14 mouse cellular contexts compared by ENCODE assay signal in genomic region chr10:70426373-70426772, GRCm38 (mm10). TPM values are rescaled to one million over a fixed set of nuclear protein-coding genes. Genes with fewer than 3 reads are reported as not detected.
A peak's percentile ranks its signal among the peaks of the same experiment; 100 is the strongest.
DNase-seq lines count a peak whose midpoint lies in the region; ATAC-seq and TF ChIP-seq lines count a peak whose summit lies in the region.
"Had no signal": no experiment of that assay in that cellular context is flagged by ENCODE, and none has a peak within 500 bp of the region (broad histone marks: within the 10 kb centered on the region; RNA-seq: fewer than 3 reads in every experiment).

No protein-coding gene starts in this region.

- 26% methylated on average over 3 of the region's 3 CpGs for WGBS in hindbrain, postnatal 0 days
- 45% methylated on average over 3 of the region's 3 CpGs for WGBS in hindbrain, embryonic 11.5 days

- no peaks in the 10 kb centered on the region for H3K27me3 ChIP-seq in hindbrain, postnatal 0 days (ENCODE audit: insufficient read depth, low read length)
- no peaks in the 10 kb centered on the region for H3K27me3 ChIP-seq in hindbrain, embryonic 11.5 days (ENCODE audit: control insufficient read depth, insufficient read depth, low read length)

- no peaks in the 10 kb centered on the region for H3K36me3 ChIP-seq in hindbrain, postnatal 0 days (ENCODE audit: insufficient read depth, low read length)
- no peaks in the 10 kb centered on the region for H3K36me3 ChIP-seq in hindbrain, embryonic 11.5 days (ENCODE audit: control insufficient read depth, insufficient read depth, low read length)

- DNase-seq in hindbrain, postnatal 0 days (ENCODE audit: low spot score), result peak; percentile 13
- no peak for DNase-seq in hindbrain, embryonic 11.5 days (ENCODE audit: low spot score)
- peak; percentile 56 for DNase-seq in Muller cell, postnatal 12 days (ENCODE audit: inconsistent ontology term)
- DNase-seq in fibroblast of lung, adult 2 months (ENCODE audit: low read depth), result peak; percentile 96
- DNase-seq in mesoderm, embryonic 11.5 days (ENCODE audit: low read depth, low spot score), result peak; percentile 19
- no peak for DNase-seq in right cerebral cortex, postnatal 25 days
- no peak for DNase-seq in right cerebral cortex, postnatal 14 days
- DNase-seq in spleen, postnatal 10 days (ENCODE audit: low spot score in 2 of 2), result no peak
- DNase-seq: kidney, adult 11 months; thymus, postnatal 25 days had no signal

- TF ChIP-seq CTCF in hindbrain, postnatal 0 days (IDR thresholded peaks at IDR 0.05; ENCODE audit: low read depth), result no peak

- no peaks in the 10 kb centered on the region for H3K4me1 ChIP-seq in hindbrain, postnatal 0 days (ENCODE audit: insufficient read depth, low read length)
- H3K4me1 ChIP-seq in hindbrain, embryonic 11.5 days (replicated peaks; ENCODE audit: control insufficient read depth, insufficient read depth, low read length), result no peaks in the 10 kb centered on the region

- H3K9me3 ChIP-seq in hindbrain, postnatal 0 days (ENCODE audit: low read length), result no peaks in the 10 kb centered on the region
- H3K9me3 ChIP-seq in hindbrain, embryonic 11.5 days (ENCODE audit: control insufficient read depth, low read length), result no peaks in the 10 kb centered on the region

- no peak overlapping the region for H3K9ac ChIP-seq in hindbrain, postnatal 0 days (replicated peaks; ENCODE audit: low read length)
- H3K9ac ChIP-seq in hindbrain, embryonic 11.5 days (ENCODE audit: low read depth, low read length), result no peak overlapping the region

- H3K4me2 ChIP-seq in hindbrain, postnatal 0 days (ENCODE audit: low read depth, low read length), result no peak overlapping the region
- no peak overlapping the region for H3K4me2 ChIP-seq in hindbrain, embryonic 11.5 days (replicated peaks; ENCODE audit: low read depth, low read length)

- H3K4me3 ChIP-seq in hindbrain, postnatal 0 days (ENCODE audit: low read length), result no peak overlapping the region
- no peak overlapping the region for H3K4me3 ChIP-seq in hindbrain, embryonic 11.5 days (ENCODE audit: low read depth, low read length)

- ATAC-seq in hindbrain, postnatal 0 days, result no peak
- ATAC-seq in hindbrain, embryonic 11.5 days (ENCODE audit: low FRiP score), result no peak
- ATAC-seq: activated CD4-positive, CD25-positive, alpha-beta regulatory T cell, adult 4 months; forebrain, embryonic 14.5 days; lung, postnatal 0 days had no signal

- no peak overlapping the region for H3K27ac ChIP-seq in hindbrain, postnatal 0 days
- H3K27ac ChIP-seq in hindbrain, embryonic 11.5 days (ENCODE audit: low read depth, low read length), result no peak overlapping the region

RNA-seq across cellular contexts. Expression of gene Fam13c, which starts 13.9 kb away (rescaled TPM):
- total RNA-seq in hindbrain, postnatal 0 days (2014; rRNA removed), result 6.8 and 7.7 TPM in 2 replicates
- polyA plus RNA-seq in hindbrain, postnatal 0 days (2015; fragmentation: Nextera tagmentation; extraction: Ambion mirVana), result 18.3 and 18.8 TPM in 2 replicates
- 17.1 and 19.8 TPM in 2 replicates for polyA plus RNA-seq in hindbrain, embryonic 11.5 days (2014; fragmentation: Nextera tagmentation; extraction: Ambion mirVana)
- total RNA-seq: granulocyte monocyte progenitor cell, adult 5-6 weeks had no signal
- polyA plus RNA-seq: activated CD4-positive, CD25-positive, alpha-beta regulatory T cell, adult 4 months had no signal

Comparison
In these comparisons a context has a peak if more than half of its experiments do, and no peak if none do; other contexts are left out.
1. DNase-seq: peak in hindbrain, postnatal 0 days (single experiment), Muller cell, postnatal 12 days (single experiment), fibroblast of lung, adult 2 months (single experiment) and mesoderm, embryonic 11.5 days (single experiment); none in hindbrain, embryonic 11.5 days (single experiment), right cerebral cortex, postnatal 25 days (single experiment), right cerebral cortex, postnatal 14 days (single experiment) and spleen, postnatal 10 days (0 of 2).